Mouse (Mus musculus) CH12.LX (cell line): Measurements from ENCODE around the gene Dnajc11. TPM values are rescaled to one million over a fixed set of nuclear protein-coding genes. Genes with fewer than 3 reads are reported as not detected.

Experiments
- DNase-seq: peaks from one replicate; pipeline ENCODE4 v3.0.0-alpha.2; 2013; ENCODE audit errors: extremely low read depth
- H3K27ac ChIP-seq: 2 replicates; pipeline ENCODE4 v1.5.1; 2012; ENCODE audit warnings: low read depth, mild to moderate bottlenecking, control low read depth, moderate library complexity; ENCODE audit not compliant: insufficient read depth
- H3K27me3 ChIP-seq: replicated peaks from 2 replicates; pipeline ENCODE3; 2012; ENCODE audit warnings: inconsistent platforms
- H3K36me3 ChIP-seq, 2 experiments: replicated peaks in 1 of 2; 2 replicates each; pipeline versions ENCODE3 to v1.6.1; 2012; ENCODE audit warnings: inconsistent platforms in 1 of 2, low read length in 1 of 2, mild to moderate bottlenecking in 1 of 2, mixed read lengths in 1 of 2, moderate library complexity in 1 of 2; ENCODE audit not compliant: control insufficient read depth in 1 of 2, insufficient read depth in 1 of 2
- H3K4me1 ChIP-seq, 2 experiments: 2 replicates each; pipeline ENCODE4 v1.6.1; 2012; ENCODE audit warnings: inconsistent platforms in 1 of 2, moderate library complexity in 1 of 2; ENCODE audit not compliant: insufficient read depth in 2 of 2, control insufficient read depth in 1 of 2
- H3K4me2 ChIP-seq: 2 replicates; pipeline ENCODE4 v1.6.1; 2012; ENCODE audit warnings: low read depth, mild to moderate bottlenecking, control low read depth; ENCODE audit not compliant: poor library complexity, insufficient read depth, severe bottlenecking
- H3K4me3 ChIP-seq, 3 experiments: fragments of 150-350 bp in 1 of 3; sonication (generic) in 1 of 3; replicated peaks in 1 of 3; 2 replicates each; pipeline versions ENCODE3 to v1.5.1; 2011 to 2012; ENCODE audit warnings: low read depth in 2 of 3, low read length in 2 of 3, mild to moderate bottlenecking in 2 of 3, moderate library complexity in 2 of 3, control low read depth in 1 of 3, improper control_type of control experiment in 1 of 3, inconsistent platforms in 1 of 3, mixed read lengths in 1 of 3; ENCODE audit not compliant: poor library complexity in 1 of 3
- H3K79me2 ChIP-seq: replicated peaks from 2 replicates; pipeline ENCODE4 v1.6.1; 2012; ENCODE audit warnings: mild to moderate bottlenecking, moderate library complexity; ENCODE audit not compliant: control insufficient read depth, poor library complexity, insufficient read depth, severe bottlenecking; ENCODE audit errors: extremely low read depth
- H3K9ac ChIP-seq: 2 replicates; pipeline ENCODE4 v1.6.1; 2012; ENCODE audit warnings: low read depth, mild to moderate bottlenecking, control low read depth, moderate library complexity; ENCODE audit not compliant: insufficient read depth
- H3K9me3 ChIP-seq: replicated peaks from 2 replicates; pipeline ENCODE3; 2012; ENCODE audit warnings: low read length, inconsistent platforms, mixed read lengths
- BHLHE40 ChIP-seq: IDR thresholded peaks from 2 replicates; pipeline ENCODE4 v1.6.1; 2011; ENCODE audit warnings: mild to moderate bottlenecking, low read depth, low read length, improper control_type of control experiment
- CHD1 ChIP-seq: IDR thresholded peaks from 2 replicates; pipeline ENCODE4 v1.6.1; 2012; ENCODE audit warnings: low read depth, low read length, improper control_type of control experiment, inconsistent platforms
- CTCF ChIP-seq, 2 experiments: IDR thresholded peaks in 1 of 2; conservative IDR thresholded peaks in 1 of 2; 2 replicates each; pipeline ENCODE4 v1.5.1; 2011 to 2012; ENCODE audit warnings: low read depth in 2 of 2, low read length in 2 of 2, improper control_type of control experiment in 1 of 2, inconsistent platforms in 1 of 2, mild to moderate bottlenecking in 1 of 2, moderate library complexity in 1 of 2
- ELF1 ChIP-seq: IDR thresholded peaks from 2 replicates; pipeline ENCODE4 v1.6.1; 2014; ENCODE audit warnings: low read depth, mild to moderate bottlenecking, inconsistent platforms, low read length, improper control_type of control experiment
- ETS1 ChIP-seq: conservative IDR thresholded peaks from 2 replicates; pipeline ENCODE4 v1.6.1; 2012; ENCODE audit warnings: low read depth, mild to moderate bottlenecking, inconsistent platforms, low read length, improper control_type of control experiment, moderate library complexity
- GABPA ChIP-seq: IDR thresholded peaks from 2 replicates; pipeline ENCODE4 v1.6.1; 2012; ENCODE audit warnings: low read depth, low read length, improper control_type of control experiment, inconsistent platforms; ENCODE audit not compliant: insufficient replicate concordance
- JUND ChIP-seq: conservative IDR thresholded peaks from 2 replicates; pipeline ENCODE4 v1.6.1; 2011; ENCODE audit warnings: low read depth, low read length, improper control_type of control experiment
- KAT2A ChIP-seq: IDR thresholded peaks from 2 replicates; pipeline ENCODE4 v1.6.1; 2012; ENCODE audit warnings: low read length, improper control_type of control experiment, inconsistent platforms; ENCODE audit not compliant: insufficient replicate concordance
- MAFK ChIP-seq: IDR thresholded peaks from 2 replicates; pipeline ENCODE4 v1.6.1; 2011; ENCODE audit warnings: low read length, improper control_type of control experiment; ENCODE audit not compliant: insufficient replicate concordance
- MYC ChIP-seq: IDR thresholded peaks from 2 replicates; pipeline ENCODE4 v1.6.1; 2011; ENCODE audit warnings: low read depth, mild to moderate bottlenecking, improper control_type of control experiment, low read length
- NELFE ChIP-seq: IDR thresholded peaks from 2 replicates; pipeline ENCODE4 v1.6.1; 2011; ENCODE audit warnings: low read depth, low read length, improper control_type of control experiment
- NRF1 ChIP-seq: IDR thresholded peaks from 2 replicates; pipeline ENCODE4 v1.6.1; 2014; ENCODE audit warnings: low read depth, mild to moderate bottlenecking, inconsistent platforms, low read length, improper control_type of control experiment, moderate library complexity
- RAD21 ChIP-seq: IDR thresholded peaks from 2 replicates; pipeline ENCODE4 v1.6.1; 2011; ENCODE audit warnings: low read depth, mild to moderate bottlenecking, low read length, improper control_type of control experiment, moderate library complexity
- RCOR1 ChIP-seq: conservative IDR thresholded peaks from 2 replicates; pipeline ENCODE4 v1.6.1; 2012; ENCODE audit warnings: low read depth, mild to moderate bottlenecking, inconsistent platforms, low read length, improper control_type of control experiment
- SMC3 ChIP-seq: IDR thresholded peaks from 2 replicates; pipeline ENCODE4 v1.6.1; 2011; ENCODE audit warnings: low read depth, low read length, improper control_type of control experiment
- TBP ChIP-seq: conservative IDR thresholded peaks from 2 replicates; pipeline ENCODE4 v1.6.1; 2011; ENCODE audit warnings: low read depth, low read length, improper control_type of control experiment
- TCF12 ChIP-seq: IDR thresholded peaks from 2 replicates; pipeline ENCODE4 v1.6.1; 2014; ENCODE audit warnings: low read depth, mild to moderate bottlenecking, inconsistent platforms, low read length, improper control_type of control experiment
- UBTF ChIP-seq: IDR thresholded peaks from 2 replicates; pipeline ENCODE4 v1.6.1; 2012; ENCODE audit warnings: low read depth, mild to moderate bottlenecking, inconsistent platforms, low read length, improper control_type of control experiment, moderate library complexity
- USF1 ChIP-seq: IDR thresholded peaks from 2 replicates; pipeline ENCODE4 v1.6.1; 2014; ENCODE audit warnings: low read depth, mild to moderate bottlenecking, inconsistent platforms, low read length, improper control_type of control experiment
- USF2 ChIP-seq: conservative IDR thresholded peaks from 2 replicates; pipeline ENCODE4 v1.6.1; 2011; ENCODE audit warnings: low read depth, low read length, improper control_type of control experiment
- ZC3H11A ChIP-seq: IDR thresholded peaks from 2 replicates; pipeline ENCODE4 v1.6.1; 2012; ENCODE audit warnings: low read depth, mild to moderate bottlenecking, inconsistent platforms, low read length, improper control_type of control experiment
- ZKSCAN1 ChIP-seq: IDR thresholded peaks from 2 replicates; pipeline ENCODE4 v1.6.1; 2012; ENCODE audit warnings: low read depth, inconsistent platforms, low read length, improper control_type of control experiment, borderline replicate concordance
- ZMIZ1 ChIP-seq: IDR thresholded peaks from 2 replicates; pipeline ENCODE4 v1.6.1; 2012; ENCODE audit warnings: low read depth, mild to moderate bottlenecking, inconsistent platforms, low read length, improper control_type of control experiment
- ZNF384 ChIP-seq: IDR thresholded peaks from 2 replicates; pipeline ENCODE4 v1.6.1; 2012; ENCODE audit warnings: low read depth, low read length, improper control_type of control experiment, inconsistent platforms
- dilution Hi-C: fragments of 300-500 bp; cut with MboI; formaldehyde crosslinking; loops from 2 replicates; pipeline ENCODE4 v1.14.3; 2020; ENCODE audit warnings: low sequenced_read_pairs; ENCODE audit not compliant: extremely low pct_unique_long_range_greater_than_20kb, extremely low pct_ligation_motif_present
- in situ Hi-C: fragments of 300-500 bp; cut with MboI; formaldehyde crosslinking; loops from 3 replicates; pipeline ENCODE4 v1.14.3; 2019; ENCODE audit warnings: low sequenced_read_pairs, low pct_ligation_motif_present, low pct_unique_long_range_greater_than_20kb, mixed read lengths
- polyA plus RNA-seq: library from polyadenylated mRNA; unstranded; fragments of >175 nt; gene quantifications from 2 replicates; pipeline ENCODE4 v1.2.1, GENCODE M21; 2012; ENCODE audit warnings: low read depth; ENCODE audit not compliant: insufficient read length
- total RNA-seq, 2 experiments: library from RNA; depleted of rRNA; stranded (reverse); fragments of 300-350 nt in 1 of 2; fragments of >200 nt in 1 of 2; gene quantifications; 2 replicates each; pipeline ENCODE4 v1.2.3; 2012 to 2014

The Dnajc11 gene
- total and polyA plus RNA-seq, 3 experiments: 63.5 to 102 (median 75.6) TPM

GRCm38 (mm10) chr4:151902046-151902688 is 31.3 kb upstream of the Dnajc11 start:
- Histone ChIP-seq H3K79me2 (no peaks in the 10 kb centered on the region), H3K4me2 (no peak overlapping the region), H3K4me3 (no peak overlapping the region), H3K36me3 (no peaks in the 10 kb centered on the region), H3K27me3 (peaks cover 33% of the 10 kb centered on the region), H3K9me3 (peaks cover 5% of the 10 kb centered on the region), H3K27ac (no peak overlapping the region), H3K4me1 (no peaks in the 10 kb centered on the region), H3K9ac (no peak overlapping the region)
- dilution Hi-C loops: no loop called here
- TF ChIP-seq RCOR1 (no peak), MYC (no peak), NELFE (no peak), UBTF (no peak), BHLHE40 (no peak), ZNF384 (no peak), JUND (no peak), TBP (no peak), RAD21 (no peak), ZKSCAN1 (no peak), NRF1 (no peak), GABPA (no peak), ELF1 (no peak), ZC3H11A (no peak)
- DNase-seq: no peak
- in situ Hi-C loops: no loop called here

GRCm38 (mm10) chr4:151902689-151903241 is 30.7 kb upstream of the Dnajc11 start:
- dilution Hi-C loops (no loop called here), in situ Hi-C loops (no loop called here)
- Histone ChIP-seq H3K27me3 (peaks cover 38% of the 10 kb centered on the region), H3K36me3 (no peaks in the 10 kb centered on the region), H3K79me2 (no peaks in the 10 kb centered on the region), H3K27ac (no peak overlapping the region), H3K9me3 (peaks cover 4% of the 10 kb centered on the region), H3K4me2 (no peak overlapping the region), H3K4me3 (no peak overlapping the region), H3K9ac (no peak overlapping the region), H3K4me1 (no peaks in the 10 kb centered on the region)
- no peak for DNase-seq
- TF ChIP-seq MAFK: no peak
- no peak for TF ChIP-seq ETS1
- TF ChIP-seq CTCF (conservative IDR thresholded peaks at IDR 0.05 in 1 of 2, IDR thresholded peaks at IDR 0.05 in 1 of 2; ENCODE audit: low read depth in 2 of 2, low read length in 2 of 2): no peak
- no peak for TF ChIP-seq SMC3
- TF ChIP-seq ZMIZ1: no peak
- TF ChIP-seq USF2: no peak
- TF ChIP-seq JUND: no peak
- no peak for TF ChIP-seq CHD1
- TF ChIP-seq KAT2A: no peak
- no peak for TF ChIP-seq TBP
- no peak for TF ChIP-seq USF1
- no peak for TF ChIP-seq ZNF384
- TF ChIP-seq ZKSCAN1: no peak
- no peak for TF ChIP-seq ZC3H11A
- TF ChIP-seq TCF12: no peak
